Mouse (Mus musculus): Measurements from ENCODE around the gene Gm17349. TPM values are rescaled to one million over a fixed set of nuclear protein-coding genes. Genes with fewer than 3 reads are reported as not detected.

Gm17349 gene
- polyA plus RNA-seq, 1 experiment, result 3.0 TPM

DNA sequence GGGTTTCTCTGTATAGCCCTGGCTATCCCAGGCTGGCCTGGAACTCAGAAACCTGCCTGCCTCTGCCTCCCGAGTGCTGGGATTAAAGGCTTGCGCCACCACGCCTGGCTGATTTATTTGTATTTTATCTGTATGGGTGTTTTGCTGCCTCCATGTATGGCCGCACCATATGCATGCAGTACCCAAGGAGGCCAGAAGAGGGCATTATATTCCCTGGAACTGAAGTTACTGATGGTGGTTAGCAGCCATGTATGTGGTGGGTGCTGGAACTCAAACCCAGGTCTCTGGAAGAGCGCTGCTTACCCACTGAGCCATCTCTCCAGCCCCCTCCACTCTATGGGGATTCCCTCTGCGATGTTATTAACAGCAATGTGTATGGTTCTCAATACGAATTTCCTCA lies 22.4 kb downstream of the Gm17349 start:
- Histone ChIP-seq H3K27ac (ENCODE audit: insufficient read depth, low read depth, low read length) (no peak overlapping the region), H3K4me1 (ENCODE audit: control insufficient read depth, insufficient read depth, insufficient read length, low read length) (no peaks in the 10 kb centered on the region), H3K36me3 (ENCODE audit: control insufficient read depth, insufficient read depth, low read length) (no peaks in the 10 kb centered on the region), H3K4me3 (ENCODE audit: low read depth, low read length) (no peak overlapping the region), H3K27me3 (ENCODE audit: control insufficient read depth, insufficient read depth, low read length) (0 out of 2 replicates have a peak, but pooled peaks cover 3% of the 10 kb centered on the region)
- 89% methylated on average over 7 of the region's 7 CpGs for WGBS
- TF ChIP-seq CTCF (IDR thresholded peaks at IDR 0.05; ENCODE audit: extremely low read depth, insufficient read length, insufficient replicate concordance, low read depth, low read length) (peak; percentile 45; the same call in 1 of the 2 replicates), POLR2A (IDR thresholded peaks at IDR 0.05; ENCODE audit: low read depth, low read length) (no peak)

DNA sequence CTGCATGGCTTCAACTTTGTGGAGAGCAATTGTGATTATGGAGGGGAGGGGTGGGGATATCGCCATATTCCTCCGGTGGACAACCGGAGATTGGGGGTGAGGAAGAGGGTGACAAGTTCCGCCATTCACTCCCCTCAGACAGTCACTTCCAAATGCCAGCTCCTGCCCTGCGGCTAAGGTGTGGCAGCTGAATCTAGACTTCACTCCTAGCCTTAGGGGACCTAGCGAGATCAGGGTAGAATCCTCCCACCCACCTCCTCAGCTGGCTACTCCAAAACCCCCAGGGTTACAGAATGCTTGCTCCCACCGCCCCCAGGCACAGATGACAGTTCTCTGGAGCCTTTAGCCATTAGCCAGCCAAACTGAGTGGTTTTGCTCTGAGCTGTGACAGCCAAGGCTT lies 26.3 kb downstream of the Gm17349 start:
- no peak overlapping the region for H3K4me3 ChIP-seq (ENCODE audit: low read depth, low read length)
- no peak overlapping the region for H3K27ac ChIP-seq (ENCODE audit: insufficient read depth, low read depth, low read length)
- no peaks in the 10 kb centered on the region for H3K36me3 ChIP-seq (ENCODE audit: control insufficient read depth, insufficient read depth, low read length)
- TF ChIP-seq POLR2A (IDR thresholded peaks at IDR 0.05; ENCODE audit: low read depth, low read length) (no peak), CTCF (IDR thresholded peaks at IDR 0.05; ENCODE audit: extremely low read depth, insufficient read length, insufficient replicate concordance, low read depth, low read length) (no peak)
- no peaks in the 10 kb centered on the region for H3K4me1 ChIP-seq (ENCODE audit: control insufficient read depth, insufficient read depth, insufficient read length, low read length)
- H3K27me3 ChIP-seq (ENCODE audit: control insufficient read depth, insufficient read depth, low read length), result 0 out of 2 replicates have a peak, but pooled peaks cover 3% of the 10 kb centered on the region
- 61% methylated on average over 7 of the region's 7 CpGs for WGBS

DNA sequence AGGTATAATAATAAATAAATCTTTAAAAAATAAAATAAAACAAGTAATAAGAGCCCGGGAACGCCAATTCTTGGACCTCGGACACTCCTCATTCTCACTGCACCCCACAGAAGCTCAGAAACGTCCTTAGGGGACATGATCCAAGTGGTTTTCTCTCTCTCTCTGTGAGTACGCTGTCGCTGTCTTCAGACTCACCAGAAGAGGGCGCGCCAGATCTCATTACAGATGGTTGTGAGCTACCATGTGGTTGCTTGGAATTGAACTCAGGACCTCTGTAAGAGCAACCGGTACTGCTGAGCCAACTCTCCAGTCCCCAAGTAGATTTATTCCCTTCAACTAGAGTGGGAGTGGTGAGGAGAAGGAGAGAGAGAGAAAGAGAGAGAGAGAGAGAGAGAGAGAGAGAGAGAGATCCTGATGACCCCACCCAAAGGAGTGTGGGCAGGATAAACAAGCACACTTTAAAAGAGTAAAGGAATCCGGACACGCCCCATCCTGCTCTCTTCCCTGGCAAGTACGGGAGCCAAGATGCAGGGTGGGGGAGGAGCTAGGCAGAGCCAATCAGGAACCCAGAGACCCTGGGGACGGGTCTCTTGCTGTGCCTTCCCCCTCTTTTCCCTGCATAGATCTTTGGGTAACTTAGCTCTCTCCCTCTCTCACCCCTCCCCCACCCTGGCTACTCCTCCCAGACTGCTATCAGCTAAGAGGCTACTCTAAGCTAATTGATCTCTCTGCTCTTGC lies 27.1 kb downstream of the Gm17349 start:
- no peaks in the 10 kb centered on the region for H3K4me1 ChIP-seq (ENCODE audit: control insufficient read depth, insufficient read depth, insufficient read length, low read length)
- 14% methylated on average over 13 of the region's 13 CpGs for WGBS
- no peak overlapping the region for H3K27ac ChIP-seq (ENCODE audit: insufficient read depth, low read depth, low read length)
- H3K4me3 ChIP-seq (ENCODE audit: low read depth, low read length), result no peak overlapping the region
- no peak for TF ChIP-seq POLR2A (IDR thresholded peaks at IDR 0.05; ENCODE audit: low read depth, low read length)
- peak; percentile 37; the same call in 1 of the 2 replicates for TF ChIP-seq CTCF (IDR thresholded peaks at IDR 0.05; ENCODE audit: extremely low read depth, insufficient read length, insufficient replicate concordance, low read depth, low read length)
- H3K27me3 ChIP-seq (ENCODE audit: control insufficient read depth, insufficient read depth, low read length), result 0 out of 2 replicates have a peak, but pooled peaks cover 3% of the 10 kb centered on the region
- H3K36me3 ChIP-seq (ENCODE audit: control insufficient read depth, insufficient read depth, low read length), result no peaks in the 10 kb centered on the region

- Histone ChIP-seq H3K27ac (ENCODE audit: insufficient read depth, low read depth, low read length) (no peak overlapping the region), H3K4me3 (ENCODE audit: low read depth, low read length) (no peak overlapping the region), H3K27me3 (ENCODE audit: control insufficient read depth, insufficient read depth, low read length) (0 out of 2 replicates have a peak, but pooled peaks cover 3% of the 10 kb centered on the region), H3K4me1 (ENCODE audit: control insufficient read depth, insufficient read depth, insufficient read length, low read length) (no peaks in the 10 kb centered on the region), H3K36me3 (ENCODE audit: control insufficient read depth, insufficient read depth, low read length) (no peaks in the 10 kb centered on the region)
- WGBS, result 75% methylated on average over 8 of the region's 8 CpGs
- TF ChIP-seq CTCF (IDR thresholded peaks at IDR 0.05; ENCODE audit: extremely low read depth, insufficient read length, insufficient replicate concordance, low read depth, low read length) (no peak), POLR2A (IDR thresholded peaks at IDR 0.05; ENCODE audit: low read depth, low read length) (no peak)
Measured at GRCm38 (mm10) chr15:99677089-99677488, 28.2 kb downstream of the Gm17349 start.

DNA sequence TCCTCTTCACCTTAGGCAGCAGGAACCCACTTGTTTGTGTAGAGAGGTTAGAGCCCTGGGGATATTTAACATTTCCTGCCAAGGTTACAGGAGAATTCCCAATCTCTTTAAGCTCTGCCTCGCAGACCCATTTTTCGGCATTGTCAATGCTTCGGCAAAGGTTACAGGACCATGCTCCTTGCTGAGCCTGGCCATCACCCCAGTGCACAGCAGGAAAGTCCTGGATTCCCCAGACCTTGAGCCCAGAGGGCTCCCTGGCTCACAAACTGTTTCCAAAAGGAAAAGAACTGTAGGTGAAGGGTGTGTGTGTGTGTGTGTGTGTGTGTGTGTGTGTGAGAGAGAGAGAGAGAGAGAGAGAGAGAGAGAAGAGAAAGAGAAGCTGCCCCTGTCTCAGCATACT lies 30.4 kb downstream of the Gm17349 start:
- 91% methylated on average over 3 of the region's 3 CpGs for WGBS
- H3K27me3 ChIP-seq (ENCODE audit: control insufficient read depth, insufficient read depth, low read length), result peaks cover 13% of the 10 kb centered on the region
- H3K36me3 ChIP-seq (ENCODE audit: control insufficient read depth, insufficient read depth, low read length), result no peaks in the 10 kb centered on the region
- H3K27ac ChIP-seq (ENCODE audit: insufficient read depth, low read depth, low read length), result no peak overlapping the region
- no peak overlapping the region for H3K4me3 ChIP-seq (ENCODE audit: low read depth, low read length)
- H3K4me1 ChIP-seq (ENCODE audit: control insufficient read depth, insufficient read depth, insufficient read length, low read length), result no peaks in the 10 kb centered on the region
- TF ChIP-seq POLR2A (IDR thresholded peaks at IDR 0.05; ENCODE audit: low read depth, low read length) (no peak), CTCF (IDR thresholded peaks at IDR 0.05; ENCODE audit: extremely low read depth, insufficient read length, insufficient replicate concordance, low read depth, low read length) (no peak)

DNA sequence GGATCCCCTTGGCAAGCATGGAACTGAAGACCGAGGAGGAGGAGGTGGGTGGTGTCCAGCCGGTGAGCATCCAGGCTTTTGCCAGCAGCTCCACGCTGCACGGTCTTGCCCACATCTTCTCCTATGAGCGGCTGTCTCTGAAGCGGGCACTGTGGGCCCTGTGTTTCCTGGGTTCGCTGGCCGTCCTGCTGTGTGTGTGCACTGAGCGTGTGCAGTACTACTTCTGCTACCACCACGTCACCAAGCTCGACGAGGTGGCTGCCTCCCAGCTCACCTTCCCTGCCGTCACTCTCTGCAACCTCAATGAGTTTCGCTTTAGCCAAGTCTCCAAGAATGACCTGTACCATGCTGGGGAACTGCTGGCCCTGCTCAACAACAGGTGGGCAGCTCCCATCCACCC lies 33.5 kb downstream of the Gm17349 start:
- Histone ChIP-seq H3K4me3 (ENCODE audit: low read depth, low read length) (no peak overlapping the region), H3K27ac (ENCODE audit: insufficient read depth, low read depth, low read length) (no peak overlapping the region), H3K27me3 (ENCODE audit: control insufficient read depth, insufficient read depth, low read length) (peaks cover 15% of the 10 kb centered on the region), H3K4me1 (ENCODE audit: control insufficient read depth, insufficient read depth, insufficient read length, low read length) (no peaks in the 10 kb centered on the region), H3K36me3 (ENCODE audit: control insufficient read depth, insufficient read depth, low read length) (no peaks in the 10 kb centered on the region)
- TF ChIP-seq CTCF (IDR thresholded peaks at IDR 0.05; ENCODE audit: extremely low read depth, insufficient read length, insufficient replicate concordance, low read depth, low read length), result no peak
- TF ChIP-seq POLR2A (IDR thresholded peaks at IDR 0.05; ENCODE audit: low read depth, low read length), result no peak
- 67% methylated on average over 14 of the region's 14 CpGs for WGBS

DNA sequence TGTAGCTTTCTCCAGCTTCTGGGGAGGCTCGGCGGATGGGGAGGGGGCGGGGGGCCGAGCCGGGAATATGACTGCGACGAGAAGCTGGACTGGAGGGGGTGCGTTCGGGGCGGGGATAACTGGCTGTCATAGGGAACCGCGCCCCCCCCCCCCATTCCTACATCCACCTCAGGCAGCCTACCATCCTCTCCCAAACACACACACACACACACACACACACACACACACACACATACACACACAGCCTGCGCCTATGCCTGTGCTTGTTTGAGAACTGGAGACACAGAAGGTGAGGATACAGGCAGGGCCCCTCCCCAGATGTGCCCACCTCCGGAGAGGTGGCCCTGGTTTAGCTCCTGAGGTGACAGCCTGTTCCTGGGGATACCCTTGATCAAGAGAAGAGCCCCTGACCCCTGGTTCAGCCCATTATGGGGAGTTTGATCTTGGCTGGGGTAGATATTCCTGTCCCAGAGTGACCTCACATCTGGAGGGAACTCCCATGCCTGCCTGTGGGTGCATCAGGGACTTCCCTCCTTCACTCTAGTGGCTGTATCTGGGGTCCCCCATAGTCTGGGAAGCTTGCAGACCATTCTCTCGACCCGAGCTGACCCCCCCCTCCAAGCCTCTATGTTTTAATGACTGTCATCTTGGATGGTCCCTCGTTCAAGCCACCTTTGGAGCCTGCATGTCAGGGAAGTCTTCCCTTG lies 34.2 kb downstream of the Gm17349 start:
- H3K4me1 ChIP-seq (ENCODE audit: control insufficient read depth, insufficient read depth, insufficient read length, low read length), result no peaks in the 10 kb centered on the region
- WGBS, result 10% methylated on average over 14 of the region's 17 CpGs
- TF ChIP-seq POLR2A (IDR thresholded peaks at IDR 0.05; ENCODE audit: low read depth, low read length) (no peak), CTCF (IDR thresholded peaks at IDR 0.05; ENCODE audit: extremely low read depth, insufficient read length, insufficient replicate concordance, low read depth, low read length) (no peak)
- H3K4me3 ChIP-seq (ENCODE audit: low read depth, low read length), result peak overlapping the region; percentile 46
- H3K27me3 ChIP-seq (ENCODE audit: control insufficient read depth, insufficient read depth, low read length), result peaks cover 21% of the 10 kb centered on the region
- H3K36me3 ChIP-seq (ENCODE audit: control insufficient read depth, insufficient read depth, low read length), result no peaks in the 10 kb centered on the region
- H3K27ac ChIP-seq (ENCODE audit: insufficient read depth, low read depth, low read length), result no peak overlapping the region

Measured in small intestine, adult 2 months (tissue).